Mouse (Mus musculus) hematopoietic stem cell, adult 5-6 weeks (primary cell): ENCODE results near the gene Plekhm1. TPM values are rescaled to one million over a fixed set of nuclear protein-coding genes. Genes with fewer than 3 reads are reported as not detected.
A peak's percentile ranks its signal among the peaks of the same experiment; 100 is the strongest.

Source experiments
- ATAC-seq, 2 experiments: fragments of 125-278 bp in 1 of 2; replicated peaks in 1 of 2; 2 replicates each; pipeline ENCODE4 v1.8.0; 2016 to 2017; ENCODE audit warnings: inconsistent platforms in 2 of 2, mild to moderate bottlenecking in 2 of 2, moderate number of reproducible peaks in 2 of 2, low read depth in 1 of 2, moderate TSS enrichment in 1 of 2; ENCODE audit not compliant: low FRiP score in 2 of 2, poor library complexity in 2 of 2, severe bottlenecking in 2 of 2, insufficient read depth in 1 of 2, low TSS enrichment in 1 of 2
- total RNA-seq: library from RNA; stranded (forward); fragments of 172-1452, 232-1000 nt; gene quantifications from 2 replicates; pipeline ENCODE4 v1.2.3, GENCODE M21; 2017

Plekhm1 gene
- total RNA-seq, 1 experiment from 2014 or later: 4.0 TPM

DNA sequence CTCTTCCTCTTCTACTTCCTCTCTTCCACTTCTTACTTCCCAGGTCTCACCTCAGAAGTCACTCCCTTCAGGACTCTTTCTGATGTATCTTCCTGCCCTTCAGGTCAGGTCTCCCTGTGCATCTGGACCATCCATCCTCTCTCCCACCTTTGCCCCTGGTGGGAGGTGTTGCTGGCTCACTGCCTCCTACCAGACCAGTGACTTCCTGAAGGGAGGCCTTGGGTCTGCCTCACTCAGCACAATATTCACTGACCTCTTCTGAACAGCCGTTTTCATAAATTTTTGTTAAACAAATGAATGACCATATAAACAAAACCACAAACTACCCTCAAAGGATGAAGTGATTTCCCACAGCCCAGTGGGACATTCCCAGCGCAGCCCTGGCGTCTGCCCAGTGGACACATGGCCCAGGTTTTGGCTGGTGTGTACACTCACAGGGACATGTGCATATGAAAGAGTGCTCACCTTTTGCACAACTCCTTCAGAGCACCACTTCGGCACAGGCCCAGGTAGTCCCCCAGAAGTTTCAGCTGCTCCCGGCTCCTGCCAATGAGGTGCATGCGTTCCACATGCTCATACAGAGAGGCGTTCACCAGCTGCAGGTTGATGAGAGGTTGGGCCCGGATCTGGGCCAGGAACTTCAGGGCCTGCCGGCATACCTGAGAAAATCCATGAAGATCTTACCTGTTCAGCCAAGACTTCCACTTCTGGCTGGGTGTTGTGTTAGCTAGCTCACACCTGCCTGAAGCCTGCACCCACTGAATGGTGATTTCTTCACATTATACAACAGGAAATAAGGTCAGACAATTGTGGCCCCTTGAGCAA is 41.9 kb downstream of the Plekhm1 start:
- no peak for ATAC-seq

DNA sequence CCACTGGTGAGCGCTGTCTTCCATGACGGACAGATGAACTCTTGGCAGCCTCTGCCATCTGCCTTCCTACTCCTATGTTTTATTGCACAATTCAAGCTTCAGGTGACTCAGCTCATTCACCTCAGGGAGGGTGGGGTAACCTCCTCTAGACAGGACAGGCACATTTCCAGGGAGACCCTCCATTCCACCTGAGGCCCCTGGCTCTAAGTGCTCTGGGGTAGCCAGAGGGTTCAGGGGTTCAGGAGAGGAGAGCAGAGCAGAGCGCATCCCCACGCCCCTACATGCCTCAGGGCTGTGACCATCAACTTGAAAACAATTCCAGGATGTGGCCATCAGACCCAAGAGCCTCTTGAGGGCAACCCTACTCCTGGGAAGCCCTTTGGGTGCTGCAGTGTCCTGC is 47.0 kb downstream of the Plekhm1 start:
- ATAC-seq: no peak

DNA sequence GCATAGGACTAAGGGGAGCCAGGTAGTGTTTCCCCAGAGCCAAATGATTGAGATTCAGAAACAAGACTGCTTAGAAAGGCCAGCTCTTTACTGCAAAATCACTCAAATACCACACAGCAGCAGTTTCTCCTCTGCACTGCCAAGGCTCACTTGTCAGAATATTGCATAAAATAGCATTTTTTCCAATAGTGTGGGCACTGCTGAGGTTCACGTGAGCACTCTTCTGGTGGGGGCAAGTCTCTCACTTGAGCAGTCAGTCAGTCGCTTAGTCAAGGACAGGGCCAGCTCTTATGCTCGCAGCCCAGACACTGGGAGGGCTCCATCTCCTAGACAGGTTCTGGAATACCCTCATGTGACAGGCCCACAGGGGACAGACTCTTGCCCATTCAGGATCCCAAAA is 47.5 kb downstream of the Plekhm1 start:
- ATAC-seq: no peak

DNA sequence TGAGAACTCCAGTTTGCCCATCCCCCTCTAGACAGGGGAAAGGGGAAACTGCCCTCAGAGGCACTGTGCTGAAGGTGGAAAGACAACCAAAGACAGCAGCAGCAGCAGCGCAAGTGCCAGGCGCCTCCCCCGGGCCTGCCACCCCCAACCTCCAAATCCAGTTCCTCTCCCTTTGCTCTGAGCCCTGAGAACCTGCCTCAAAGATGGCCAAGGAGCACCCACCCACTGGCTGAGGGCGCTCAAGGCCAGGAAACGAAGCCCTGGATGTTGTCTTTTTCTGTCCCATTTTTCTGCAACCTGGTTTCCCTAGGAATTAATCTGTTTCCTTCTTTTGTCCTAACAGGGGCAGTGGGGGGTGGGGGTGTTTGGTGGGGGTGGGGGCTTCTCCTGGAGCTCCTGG is 48.2 kb downstream of the Plekhm1 start:
- no peak for ATAC-seq

DNA sequence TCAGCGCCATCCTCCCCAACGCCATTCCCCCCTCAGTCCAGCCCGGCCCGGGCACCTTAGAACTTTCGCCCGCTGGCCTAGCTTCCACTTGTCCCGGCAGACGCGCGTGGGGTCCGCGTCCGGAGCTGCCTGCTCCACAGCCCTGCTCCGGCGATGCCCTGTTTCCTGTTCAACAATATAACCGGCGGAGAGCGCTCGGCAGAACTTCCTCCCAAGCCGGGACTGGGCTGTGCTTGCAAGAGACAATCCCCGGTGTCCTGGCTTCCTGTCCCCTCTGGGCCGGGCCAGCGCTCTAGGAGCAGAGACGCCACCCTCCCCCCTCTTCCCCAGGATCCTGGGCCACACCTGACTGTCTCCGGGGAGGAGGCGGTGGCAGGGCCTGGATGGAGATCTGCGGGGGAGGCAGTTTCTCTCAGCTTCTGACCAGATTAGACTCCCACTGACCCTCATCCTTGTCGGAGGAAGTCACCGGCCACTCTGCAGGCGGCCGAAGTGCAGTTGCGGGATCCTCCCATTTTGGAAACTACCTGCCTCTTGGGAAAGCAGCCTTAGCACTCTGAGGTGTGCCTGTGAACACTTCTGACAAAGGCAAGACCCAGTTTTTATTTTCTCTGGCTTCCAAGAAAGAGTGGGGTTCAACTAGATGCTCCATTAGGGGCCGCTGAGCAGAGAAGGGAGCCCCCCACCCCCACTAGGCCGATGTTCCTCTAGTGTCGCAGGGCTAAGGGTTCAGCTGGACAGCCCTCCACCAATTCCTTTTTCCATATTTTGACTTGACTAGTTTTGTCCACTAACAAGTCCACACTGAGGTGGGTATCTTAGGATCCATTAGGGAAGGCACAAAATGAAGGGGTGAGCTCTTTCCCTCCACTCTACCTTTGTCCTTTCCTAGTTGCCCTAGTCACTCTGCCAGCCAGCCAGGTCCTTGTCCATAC is 49.0 kb downstream of the Plekhm1 start, which contains the start of gene Arhgap27:
Arhgap27 (minus strand) TSS at position 479 of the 935 bp plus-strand sequence.
- ATAC-seq: peak; percentile 23 to 31; a peak in 2 of 4 replicates

DNA sequence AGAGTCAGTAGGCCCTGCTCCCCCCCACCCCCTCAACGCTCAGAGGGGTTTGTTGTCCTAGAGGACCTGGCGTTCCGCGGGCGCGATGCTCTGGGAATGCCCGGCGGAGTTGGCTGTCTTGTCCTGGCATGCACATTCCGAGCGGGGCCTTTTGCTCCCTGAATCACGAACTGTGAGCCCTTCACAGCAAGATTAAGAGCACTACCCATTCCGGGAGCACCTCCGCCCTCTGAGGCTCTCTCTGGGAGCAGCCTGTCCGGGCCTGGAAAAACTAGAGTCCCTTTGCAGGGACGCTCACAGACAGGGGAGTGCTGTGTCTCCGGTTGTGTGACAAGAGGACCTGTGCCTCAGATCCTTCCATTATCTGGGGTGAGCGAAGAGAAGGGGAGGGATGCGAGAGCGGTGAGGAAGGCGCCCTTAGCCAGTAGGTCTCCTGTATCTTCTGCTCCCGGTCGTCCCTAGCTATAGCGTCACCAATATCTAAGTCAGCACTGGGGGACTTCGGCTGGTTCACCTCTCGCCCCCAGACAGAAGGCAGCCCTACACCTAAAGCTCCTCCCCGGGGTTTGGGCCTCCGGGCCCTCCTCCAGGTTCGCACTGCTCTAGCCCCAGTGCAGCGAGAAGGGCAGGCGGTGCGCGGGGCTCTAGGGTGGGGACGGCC is 49.8 kb downstream of the Plekhm1 start:
- ATAC-seq: peak in 1 of 2 experiments; percentile 1; a peak in 1 of 4 replicates

DNA sequence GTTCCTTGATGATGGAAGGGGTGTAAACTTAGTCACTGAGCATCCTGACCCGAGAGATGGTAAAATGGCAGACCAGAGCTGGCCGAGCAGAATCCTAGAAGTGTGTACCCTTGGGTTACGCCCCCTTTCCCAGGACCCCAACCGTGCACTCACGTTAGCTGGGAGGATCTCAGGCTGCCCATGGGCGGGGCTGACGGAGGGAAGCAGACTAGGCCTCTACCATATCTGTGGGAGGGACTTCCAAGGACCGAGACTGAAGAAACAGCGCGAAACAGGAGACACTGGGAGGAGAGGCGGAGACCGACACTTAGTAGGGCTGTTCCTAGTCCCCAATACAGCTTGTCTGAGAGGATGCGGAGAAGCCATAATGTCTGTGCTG is 50.4 kb downstream of the Plekhm1 start:
- ATAC-seq: 0 out of 4 replicates have a peak, but pooled peaks have one; percentile 8 to 11

DNA sequence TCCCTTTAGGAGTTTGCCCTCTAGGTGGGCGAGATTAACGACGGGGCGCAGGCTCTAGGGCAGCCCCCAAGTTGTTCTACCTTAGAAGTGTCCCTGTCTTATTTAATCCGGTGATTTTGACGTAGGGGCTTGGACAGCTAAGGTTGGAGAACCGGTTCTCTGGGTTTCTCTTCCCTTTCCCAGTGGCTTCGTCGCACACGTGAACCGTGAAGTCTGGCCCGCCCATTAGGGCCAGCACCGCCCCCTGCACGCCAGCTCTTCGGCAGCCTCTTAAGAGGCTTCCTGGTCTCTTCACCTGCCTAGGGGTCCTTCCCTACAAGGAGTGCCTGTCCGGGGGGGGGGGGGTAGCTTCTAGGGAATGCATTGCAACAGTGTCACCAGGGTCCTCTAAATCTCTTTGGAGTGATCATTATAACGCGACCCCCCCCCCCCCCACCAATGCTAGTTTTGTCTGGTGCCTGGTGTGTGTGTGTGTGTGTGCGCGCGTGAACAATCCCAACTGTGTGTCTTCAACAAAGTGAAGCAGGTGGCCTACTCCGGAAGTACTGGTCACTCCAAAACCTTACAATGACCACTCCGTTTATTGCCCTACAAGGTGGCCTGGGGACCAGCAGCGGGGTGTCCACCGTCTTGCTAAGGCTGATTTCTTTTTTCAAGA is 51.0 kb downstream of the Plekhm1 start:
- ATAC-seq: 0 out of 4 replicates have a peak, but pooled peaks of 1 of the 2 experiments have one; percentile 26

DNA sequence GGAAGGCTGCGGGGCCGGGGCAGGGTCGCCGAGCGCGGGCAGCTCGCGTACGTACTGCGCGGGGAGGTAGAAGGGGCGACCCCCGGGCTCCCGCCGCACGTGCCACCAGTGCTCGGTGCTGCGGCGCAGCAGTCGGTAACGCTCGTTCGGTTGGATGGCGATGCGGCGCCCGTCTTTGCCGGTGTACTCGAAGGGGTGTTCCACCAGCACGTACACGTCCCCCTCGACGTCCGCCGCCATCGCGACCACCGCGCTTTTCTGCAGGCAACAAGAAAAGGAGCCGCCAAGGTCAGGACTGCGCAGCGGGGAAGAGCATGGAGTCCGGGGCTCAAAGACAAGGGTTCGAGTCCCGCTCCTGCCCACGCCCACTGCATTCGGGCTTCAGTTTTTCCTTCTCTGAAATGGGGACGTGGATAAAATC is 51.8 kb downstream of the Plekhm1 start:
- no peak for ATAC-seq

DNA sequence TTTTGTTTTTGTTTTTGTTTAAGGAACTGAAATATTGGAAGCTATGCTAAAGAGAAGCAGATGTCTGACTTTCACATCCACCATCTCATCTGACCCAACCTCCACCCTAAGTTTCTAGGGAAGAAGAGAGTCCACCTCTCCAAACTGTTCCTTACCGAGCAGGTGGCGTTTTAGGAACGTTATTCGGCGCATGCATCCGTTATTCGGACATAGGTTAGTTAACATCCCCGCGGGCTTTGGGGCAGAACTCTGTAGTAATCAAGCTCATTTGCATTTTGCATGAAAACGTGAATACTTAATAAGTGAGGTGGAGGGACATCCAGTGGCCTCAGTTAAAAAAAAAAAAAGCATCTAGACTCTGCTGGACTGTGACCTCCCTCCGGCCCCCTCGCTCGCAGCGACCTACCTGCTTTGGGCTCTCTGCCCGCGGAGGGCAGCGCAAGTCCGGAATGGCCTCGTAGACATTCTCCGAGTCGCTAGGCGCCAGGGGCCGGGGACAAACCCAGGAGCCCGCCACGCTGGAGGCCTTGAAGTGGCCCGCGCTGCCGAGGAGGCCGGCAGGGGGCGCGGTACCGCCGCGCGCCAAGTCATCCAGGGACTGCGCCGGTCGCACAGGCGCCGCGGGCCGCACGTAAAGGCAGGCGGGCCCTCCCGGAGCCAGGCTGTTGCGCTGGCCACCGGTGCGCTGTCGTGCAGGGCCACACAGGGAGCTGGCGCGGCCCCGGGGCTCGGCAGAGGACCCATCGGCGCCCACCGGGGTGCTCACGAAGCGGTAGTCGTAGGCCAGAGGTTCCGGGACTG is 52.4 kb downstream of the Plekhm1 start:
- peak; percentile 38 to 44 for ATAC-seq

DNA sequence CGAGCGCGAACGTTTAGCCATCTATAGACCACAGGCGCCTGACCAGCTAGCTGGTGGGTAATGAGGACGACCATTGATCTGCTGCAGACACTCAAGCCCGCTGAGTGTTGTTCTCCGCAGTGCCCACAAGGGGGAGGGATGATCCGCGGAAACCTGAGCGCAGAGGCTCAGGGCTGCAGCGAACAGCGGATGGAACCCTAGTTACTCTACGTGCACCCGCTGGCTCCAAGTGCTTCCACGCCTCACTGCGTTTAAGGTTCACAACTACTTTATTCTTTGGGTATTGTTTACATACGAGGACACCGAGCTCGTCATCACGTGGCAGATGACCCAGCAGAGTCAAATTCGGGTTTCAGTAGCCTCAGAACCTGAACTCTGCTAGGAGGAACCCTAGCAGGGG is 53.4 kb downstream of the Plekhm1 start:
- ATAC-seq: peak; percentile 63 to 71

DNA sequence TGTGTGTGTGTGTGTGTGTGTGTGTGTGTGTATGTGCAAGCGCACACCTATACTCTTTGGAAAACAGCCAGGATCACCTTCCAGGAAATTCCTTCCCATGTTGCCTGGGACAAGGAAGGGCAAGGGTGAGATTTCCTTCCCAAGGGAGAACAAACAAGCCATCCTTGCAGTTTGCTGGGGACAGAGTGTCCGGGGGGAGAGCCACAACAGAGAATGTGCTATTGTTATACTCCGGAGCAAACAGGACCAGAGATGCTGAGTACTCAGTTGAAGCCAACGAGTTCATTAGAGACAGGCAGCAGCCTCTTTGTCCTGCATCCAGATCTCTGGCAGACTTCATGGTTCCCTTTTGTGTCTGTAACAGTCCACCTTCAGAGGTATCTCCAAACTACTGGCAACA is 54.2 kb downstream of the Plekhm1 start:
- no peak for ATAC-seq

DNA sequence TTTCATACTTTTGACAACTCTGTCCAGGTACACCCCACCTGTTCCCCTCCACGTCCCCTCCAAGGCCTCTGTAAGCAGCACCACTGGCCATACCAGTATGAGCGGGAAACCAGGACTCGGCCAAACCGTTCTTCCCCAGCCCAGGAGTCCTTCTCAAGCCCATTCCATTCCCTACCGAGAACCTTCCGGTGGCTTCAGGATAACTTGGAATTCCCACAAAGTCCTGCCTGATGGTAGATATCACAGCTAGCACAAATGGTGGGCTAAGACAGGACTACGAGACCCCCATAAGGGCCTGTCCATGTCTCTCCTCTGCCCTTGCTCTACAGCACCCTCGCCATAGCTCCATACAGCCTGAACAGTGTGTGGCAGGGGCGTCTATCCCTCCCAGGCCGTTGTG is 54.8 kb downstream of the Plekhm1 start:
- ATAC-seq: no peak

DNA sequence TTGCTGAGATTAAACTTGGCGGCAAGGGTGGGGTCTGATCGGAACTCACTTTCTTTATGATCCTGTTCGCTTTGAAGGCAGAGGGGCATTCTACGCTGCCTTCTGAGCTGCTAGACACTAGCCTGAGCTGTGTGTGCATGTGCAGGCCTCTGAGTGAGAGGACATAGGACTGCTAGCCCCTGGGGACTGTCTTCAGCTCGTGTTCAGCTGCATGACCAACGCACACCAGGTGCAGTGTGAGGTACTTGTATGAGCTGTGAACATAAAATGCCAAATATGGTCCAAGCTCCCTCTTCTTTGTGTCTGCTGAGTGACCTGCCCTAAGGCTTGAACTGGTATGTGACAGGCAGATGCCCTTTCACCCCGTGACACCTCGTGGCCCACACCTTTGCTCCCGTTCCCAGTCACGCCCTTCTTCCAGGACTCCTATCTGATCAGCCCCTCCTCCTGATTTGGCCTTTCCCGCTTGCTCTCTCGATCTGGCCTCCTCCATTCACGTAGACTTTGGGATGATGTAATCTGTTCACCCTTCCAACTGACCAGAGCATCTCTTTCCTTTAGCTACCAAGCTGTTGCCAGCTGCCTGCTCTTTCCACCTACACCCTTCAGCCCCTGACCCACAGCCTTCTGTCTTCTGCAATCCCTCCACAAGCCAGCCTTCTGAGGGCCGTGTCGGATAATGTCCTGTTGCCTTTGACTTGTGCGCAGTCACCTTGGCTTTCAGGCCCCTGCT is 55.4 kb downstream of the Plekhm1 start:
- ATAC-seq: no peak

DNA sequence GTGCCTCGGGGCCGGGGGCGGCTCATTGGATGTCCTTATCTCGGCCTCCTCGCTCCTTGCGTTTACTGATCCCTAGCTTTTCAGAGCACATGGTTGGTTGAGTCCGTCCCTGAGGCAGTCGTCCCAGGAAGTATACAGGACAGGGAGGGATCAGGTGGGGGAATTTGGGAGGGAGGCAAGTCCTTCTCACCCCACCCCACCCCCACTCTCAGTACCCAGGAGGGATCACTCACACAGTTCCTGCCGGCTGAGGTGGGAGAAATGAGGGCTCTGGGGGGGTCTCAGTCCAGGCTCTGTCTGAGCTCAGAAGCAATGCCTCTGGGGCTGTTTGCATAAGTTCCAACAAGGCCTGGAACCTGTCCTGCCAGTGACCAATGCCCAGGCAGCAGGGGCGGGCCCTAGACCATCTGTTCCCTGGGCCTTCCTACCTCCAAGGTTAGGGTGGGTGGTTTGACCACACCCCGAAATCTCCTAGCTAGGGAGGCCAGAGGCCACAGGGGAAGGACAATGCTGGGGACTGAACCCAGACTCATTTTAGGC is 56.4 kb downstream of the Plekhm1 start:
- ATAC-seq: no peak

DNA sequence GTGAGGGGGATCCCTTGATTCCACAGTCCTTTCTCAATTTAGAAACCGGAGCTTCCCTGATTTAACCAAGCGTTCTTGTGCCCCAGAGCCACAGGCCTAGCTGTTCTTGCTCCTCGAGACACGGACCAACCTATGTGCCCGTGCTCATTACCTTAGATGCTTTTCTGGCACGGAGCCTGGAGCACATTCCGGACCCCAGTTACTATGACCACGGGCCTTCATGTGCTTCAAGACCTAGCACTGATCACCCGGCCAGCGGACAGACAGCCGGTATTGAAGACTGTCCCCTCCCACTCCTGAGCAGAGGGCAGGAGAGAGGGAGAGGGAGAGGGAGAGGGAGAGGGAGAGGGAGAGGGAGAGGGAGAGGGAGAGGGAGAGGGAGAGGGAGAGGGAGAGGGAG is 57.2 kb downstream of the Plekhm1 start:
- no peak for ATAC-seq
